Mouse (Mus musculus): ENCODE data around the gene Odf2l. TPM values are rescaled to one million over a fixed set of nuclear protein-coding genes. Genes with fewer than 3 reads are reported as not detected.
A peak's percentile ranks its signal among the peaks of the same experiment; 100 is the strongest.

The Odf2l gene
- polyA plus RNA-seq, 1 experiment = not detected

GRCm38 (mm10) chr3:145101891-145102555, 16.4 kb upstream of the Odf2l start:
- Histone ChIP-seq H3K4me3 (ENCODE audit: insufficient read depth, low read depth, low read length) (no peak overlapping the region), H3K4me1 (ENCODE audit: control insufficient read depth, insufficient read depth, low read length) (no peaks in the 10 kb centered on the region), H3K27ac (ENCODE audit: insufficient read depth, low read depth, low read length) (no peak overlapping the region)
- WGBS = 81% methylated on average over 9 of the region's 9 CpGs
- no peak for TF ChIP-seq CTCF (IDR thresholded peaks at IDR 0.05; ENCODE audit: insufficient read depth, low read depth, low read length)
- no peak for TF ChIP-seq POLR2A (IDR thresholded peaks at IDR 0.05; ENCODE audit: insufficient read depth, low read depth, low read length)

GRCm38 (mm10) chr3:145103321-145103720, 15.1 kb upstream of the Odf2l start:
- WGBS = 58% methylated on average over 2 of the region's 2 CpGs
- H3K27ac ChIP-seq (ENCODE audit: insufficient read depth, low read depth, low read length) = no peak overlapping the region
- TF ChIP-seq CTCF (IDR thresholded peaks at IDR 0.05; ENCODE audit: insufficient read depth, low read depth, low read length) = no peak
- no peak for TF ChIP-seq POLR2A (IDR thresholded peaks at IDR 0.05; ENCODE audit: insufficient read depth, low read depth, low read length)
- H3K4me3 ChIP-seq (ENCODE audit: insufficient read depth, low read depth, low read length) = no peak overlapping the region
- H3K4me1 ChIP-seq (ENCODE audit: control insufficient read depth, insufficient read depth, low read length) = no peaks in the 10 kb centered on the region

- H3K4me1 ChIP-seq (ENCODE audit: control insufficient read depth, insufficient read depth, low read length) = no peaks in the 10 kb centered on the region
- 61% methylated on average over 5 of the region's 5 CpGs for WGBS
- TF ChIP-seq CTCF (IDR thresholded peaks at IDR 0.05; ENCODE audit: insufficient read depth, low read depth, low read length) (no peak), POLR2A (IDR thresholded peaks at IDR 0.05; ENCODE audit: insufficient read depth, low read depth, low read length) (no peak)
Measured at GRCm38 (mm10) chr3:145103770-145104169, 14.6 kb upstream of the Odf2l start.

GRCm38 (mm10) chr3:145105076-145105772, 13.2 kb upstream of the Odf2l start:
- no peak overlapping the region for H3K4me3 ChIP-seq (ENCODE audit: insufficient read depth, low read depth, low read length)
- 63% methylated on average over 5 of the region's 5 CpGs for WGBS
- no peak overlapping the region for H3K27ac ChIP-seq (ENCODE audit: insufficient read depth, low read depth, low read length)
- H3K4me1 ChIP-seq (ENCODE audit: control insufficient read depth, insufficient read depth, low read length) = no peaks in the 10 kb centered on the region
- TF ChIP-seq POLR2A (IDR thresholded peaks at IDR 0.05; ENCODE audit: insufficient read depth, low read depth, low read length) = no peak
- TF ChIP-seq CTCF (IDR thresholded peaks at IDR 0.05; ENCODE audit: insufficient read depth, low read depth, low read length) = no peak

More at GRCm38 (mm10) chr3:145103770-145104169, 14.6 kb upstream of the Odf2l start:
- Histone ChIP-seq H3K4me3 (ENCODE audit: insufficient read depth, low read depth, low read length) (no peak overlapping the region), H3K27ac (ENCODE audit: insufficient read depth, low read depth, low read length) (no peak overlapping the region)

- TF ChIP-seq POLR2A (IDR thresholded peaks at IDR 0.05; ENCODE audit: insufficient read depth, low read depth, low read length) (no peak), CTCF (IDR thresholded peaks at IDR 0.05; ENCODE audit: insufficient read depth, low read depth, low read length) (no peak)
- WGBS = 77% methylated on average over 5 of the region's 5 CpGs
- no peak overlapping the region for H3K27ac ChIP-seq (ENCODE audit: insufficient read depth, low read depth, low read length)
- H3K4me3 ChIP-seq (ENCODE audit: insufficient read depth, low read depth, low read length) = no peak overlapping the region
- no peaks in the 10 kb centered on the region for H3K4me1 ChIP-seq (ENCODE audit: control insufficient read depth, insufficient read depth, low read length)
Measured at GRCm38 (mm10) chr3:145105773-145106504, 12.4 kb upstream of the Odf2l start.

GRCm38 (mm10) chr3:145115169-145115568, 3.2 kb upstream of the Odf2l start:
- TF ChIP-seq CTCF (IDR thresholded peaks at IDR 0.05; ENCODE audit: insufficient read depth, low read depth, low read length) (no peak), POLR2A (IDR thresholded peaks at IDR 0.05; ENCODE audit: insufficient read depth, low read depth, low read length) (no peak)
- Histone ChIP-seq H3K27ac (ENCODE audit: insufficient read depth, low read depth, low read length) (no peak overlapping the region), H3K4me3 (ENCODE audit: insufficient read depth, low read depth, low read length) (no peak overlapping the region), H3K4me1 (ENCODE audit: control insufficient read depth, insufficient read depth, low read length) (no peaks in the 10 kb centered on the region)
- 99% methylated on average over 2 of the region's 2 CpGs for WGBS

GRCm38 (mm10) chr3:145117637-145118036, 751 bp upstream of the Odf2l start:
- TF ChIP-seq POLR2A (IDR thresholded peaks at IDR 0.05; ENCODE audit: insufficient read depth, low read depth, low read length) (no peak), CTCF (IDR thresholded peaks at IDR 0.05; ENCODE audit: insufficient read depth, low read depth, low read length) (no peak)
- WGBS = 76% methylated on average over 10 of the region's 10 CpGs
- H3K4me1 ChIP-seq (ENCODE audit: control insufficient read depth, insufficient read depth, low read length) = no peaks in the 10 kb centered on the region
- no peak overlapping the region for H3K27ac ChIP-seq (ENCODE audit: insufficient read depth, low read depth, low read length)
- no peak overlapping the region for H3K4me3 ChIP-seq (ENCODE audit: insufficient read depth, low read depth, low read length)

- Histone ChIP-seq H3K27ac (ENCODE audit: insufficient read depth, low read depth, low read length) (peak overlapping the region; percentile 60), H3K4me3 (ENCODE audit: insufficient read depth, low read depth, low read length) (peak overlapping the region; percentile 93), H3K4me1 (ENCODE audit: control insufficient read depth, insufficient read depth, low read length) (no peaks in the 10 kb centered on the region)
- WGBS = 1% methylated on average over 14 of the region's 14 CpGs
- no peak for TF ChIP-seq CTCF (IDR thresholded peaks at IDR 0.05; ENCODE audit: insufficient read depth, low read depth, low read length)
- TF ChIP-seq POLR2A (IDR thresholded peaks at IDR 0.05; ENCODE audit: insufficient read depth, low read depth, low read length) = no peak
Measured at GRCm38 (mm10) chr3:145119002-145119358, 592 bp downstream of the Odf2l start.

GRCm38 (mm10) chr3:145119425-145119824, 1.0 kb downstream of the Odf2l start:
- no peaks in the 10 kb centered on the region for H3K4me1 ChIP-seq (ENCODE audit: control insufficient read depth, insufficient read depth, low read length)
- no peak for TF ChIP-seq CTCF (IDR thresholded peaks at IDR 0.05; ENCODE audit: insufficient read depth, low read depth, low read length)
- TF ChIP-seq POLR2A (IDR thresholded peaks at IDR 0.05; ENCODE audit: insufficient read depth, low read depth, low read length) = no peak
- 42% methylated on average over 7 of the region's 7 CpGs for WGBS
- H3K27ac ChIP-seq (ENCODE audit: insufficient read depth, low read depth, low read length) = no peak overlapping the region; the same call in 1 of the 2 replicates
- no peak overlapping the region for H3K4me3 ChIP-seq (ENCODE audit: insufficient read depth, low read depth, low read length)
